Mouse (Mus musculus): ENCODE results near the gene Osm. TPM values are rescaled to one million over a fixed set of nuclear protein-coding genes. Genes with fewer than 3 reads are reported as not detected.

Gene Osm
- polyA plus RNA-seq, 1 experiment from 2014 or later: 0.33 TPM

GRCm38 (mm10) chr11:4251376-4251775 is 15.2 kb downstream of the Osm start:
- peaks cover 2% of the 10 kb centered on the region; the same call in 1 of the 2 replicates for H3K4me1 ChIP-seq (replicated peaks; ENCODE audit: control insufficient read depth, insufficient read depth, low read length)
- H3K4me3 ChIP-seq (ENCODE audit: low read depth, low read length): no peak overlapping the region; the same call in 1 of the 2 replicates
- ATAC-seq (replicated peaks; ENCODE audit: low FRiP score) (no peak), DNase-seq (ENCODE audit: low spot score) (no peak)
- H3K4me2 ChIP-seq: no peak overlapping the region
- no peaks in the 10 kb centered on the region for H3K36me3 ChIP-seq (ENCODE audit: control insufficient read depth, insufficient read depth, low read length)
- no peaks in the 10 kb centered on the region for H3K27me3 ChIP-seq (replicated peaks; ENCODE audit: control insufficient read depth, insufficient read depth, low read length)
- no peak overlapping the region for H3K27ac ChIP-seq (ENCODE audit: low read depth, low read length)
- WGBS: 64% methylated on average over 3 of the region's 3 CpGs
- no peak overlapping the region for H3K9ac ChIP-seq (ENCODE audit: low read depth, low read length)
- H3K9me3 ChIP-seq (ENCODE audit: control insufficient read depth, low read length): no peaks in the 10 kb centered on the region

- Histone ChIP-seq H3K27ac (ENCODE audit: low read depth, low read length) (no peak overlapping the region), H3K36me3 (ENCODE audit: control insufficient read depth, insufficient read depth, low read length) (no peaks in the 10 kb centered on the region), H3K4me2 (no peak overlapping the region), H3K9ac (ENCODE audit: low read depth, low read length) (no peak overlapping the region), H3K4me3 (ENCODE audit: low read depth, low read length) (no peak overlapping the region), H3K9me3 (ENCODE audit: control insufficient read depth, low read length) (no peaks in the 10 kb centered on the region), H3K4me1 (replicated peaks; ENCODE audit: control insufficient read depth, insufficient read depth, low read length) (no peaks in the 10 kb centered on the region), H3K27me3 (replicated peaks; ENCODE audit: control insufficient read depth, insufficient read depth, low read length) (no peaks in the 10 kb centered on the region)
- 80% methylated on average over 2 of the region's 2 CpGs for WGBS
- ATAC-seq (replicated peaks; ENCODE audit: low FRiP score) (no peak), DNase-seq (ENCODE audit: low spot score) (no peak)
Measured at GRCm38 (mm10) chr11:4252886-4253285, 16.7 kb downstream of the Osm start.

- ATAC-seq (replicated peaks; ENCODE audit: low FRiP score) (no peak), DNase-seq (ENCODE audit: low spot score) (no peak)
- no peak within 1 kb of the TSS for H3K4me3 ChIP-seq (ENCODE audit: low read depth, low read length)
- H3K9me3 ChIP-seq (ENCODE audit: control insufficient read depth, low read length): no peaks in the 10 kb centered on the region
- H3K27me3 ChIP-seq (replicated peaks; ENCODE audit: control insufficient read depth, insufficient read depth, low read length): no peaks in the 10 kb centered on the region
- H3K4me1 ChIP-seq (replicated peaks; ENCODE audit: control insufficient read depth, insufficient read depth, low read length): peaks cover 6% of the 10 kb centered on the region; the same call in 1 of the 2 replicates
- no peak within 1 kb of the TSS for H3K4me2 ChIP-seq
- H3K9ac ChIP-seq (ENCODE audit: low read depth, low read length): no peak within 1 kb of the TSS
- WGBS: 70% methylated on average over 11 of the region's 11 CpGs
- H3K36me3 ChIP-seq (ENCODE audit: control insufficient read depth, insufficient read depth, low read length): no peaks in the 10 kb centered on the region
- H3K27ac ChIP-seq (ENCODE audit: low read depth, low read length): no peak within 1 kb of the TSS
Measured at GRCm38 (mm10) chr11:4256846-4257607, 20.8 kb downstream of the Osm start, which contains the start of gene Lif. Lif (plus strand) TSS chr11:4257557.

GRCm38 (mm10) chr11:4257756-4258155 is 21.5 kb downstream of the Osm start:
- WGBS: 68% methylated on average over 5 of the region's 5 CpGs
- H3K27me3 ChIP-seq (replicated peaks; ENCODE audit: control insufficient read depth, insufficient read depth, low read length): no peaks in the 10 kb centered on the region
- no peaks in the 10 kb centered on the region for H3K9me3 ChIP-seq (ENCODE audit: control insufficient read depth, low read length)
- H3K4me1 ChIP-seq (replicated peaks; ENCODE audit: control insufficient read depth, insufficient read depth, low read length): peaks cover 10% of the 10 kb centered on the region
- H3K4me2 ChIP-seq: no peak overlapping the region
- ATAC-seq (replicated peaks; ENCODE audit: low FRiP score): no peak
- no peak overlapping the region for H3K4me3 ChIP-seq (ENCODE audit: low read depth, low read length)
- no peaks in the 10 kb centered on the region for H3K36me3 ChIP-seq (ENCODE audit: control insufficient read depth, insufficient read depth, low read length)
- DNase-seq (ENCODE audit: low spot score): no peak
- no peak overlapping the region for H3K27ac ChIP-seq (ENCODE audit: low read depth, low read length)
- no peak overlapping the region for H3K9ac ChIP-seq (ENCODE audit: low read depth, low read length)

- DNase-seq (ENCODE audit: low spot score): peak; percentile 85
- H3K27ac ChIP-seq (ENCODE audit: low read depth, low read length): no peak overlapping the region
Measured at GRCm38 (mm10) chr11:4258657-4259082, 22.4 kb downstream of the Osm start.

GRCm38 (mm10) chr11:4260463-4261187 is 24.4 kb downstream of the Osm start:
- 36% methylated on average over 14 of the region's 14 CpGs for WGBS
- no peaks in the 10 kb centered on the region for H3K9me3 ChIP-seq (ENCODE audit: control insufficient read depth, low read length)
- H3K4me2 ChIP-seq: peak overlapping the region; percentile 49
- ATAC-seq (replicated peaks; ENCODE audit: low FRiP score) (no peak), DNase-seq (ENCODE audit: low spot score) (no peak)
- H3K4me1 ChIP-seq (replicated peaks; ENCODE audit: control insufficient read depth, insufficient read depth, low read length): peaks cover 16% of the 10 kb centered on the region
- no peak overlapping the region for H3K27ac ChIP-seq (ENCODE audit: low read depth, low read length)
- no peak overlapping the region; the same call in 1 of the 2 replicates for H3K4me3 ChIP-seq (ENCODE audit: low read depth, low read length)
- H3K36me3 ChIP-seq (ENCODE audit: control insufficient read depth, insufficient read depth, low read length): no peaks in the 10 kb centered on the region
- H3K27me3 ChIP-seq (replicated peaks; ENCODE audit: control insufficient read depth, insufficient read depth, low read length): peaks cover 12% of the 10 kb centered on the region
- peak overlapping the region; percentile 30; the same call in 1 of the 2 replicates for H3K9ac ChIP-seq (ENCODE audit: low read depth, low read length)

More at GRCm38 (mm10) chr11:4258657-4259082, 22.4 kb downstream of the Osm start:
- peak; percentile 63 for ATAC-seq (replicated peaks; ENCODE audit: low FRiP score)
- Histone ChIP-seq H3K4me3 (ENCODE audit: low read depth, low read length) (peak overlapping the region; percentile 11; the same call in 1 of the 2 replicates), H3K4me1 (replicated peaks; ENCODE audit: control insufficient read depth, insufficient read depth, low read length) (peaks cover 16% of the 10 kb centered on the region), H3K9ac (ENCODE audit: low read depth, low read length) (no peak overlapping the region), H3K27me3 (replicated peaks; ENCODE audit: control insufficient read depth, insufficient read depth, low read length) (no peaks in the 10 kb centered on the region), H3K4me2 (peak overlapping the region; percentile 46), H3K36me3 (ENCODE audit: control insufficient read depth, insufficient read depth, low read length) (no peaks in the 10 kb centered on the region), H3K9me3 (ENCODE audit: control insufficient read depth, low read length) (no peaks in the 10 kb centered on the region)
- WGBS: under 1% methylated on average over 7 of the region's 7 CpGs

- ATAC-seq (replicated peaks; ENCODE audit: low FRiP score) (peak; percentile 26; the same call in 1 of the 2 replicates), DNase-seq (ENCODE audit: low spot score) (no peak)
- Histone ChIP-seq H3K27ac (ENCODE audit: low read depth, low read length) (no peak overlapping the region), H3K4me2 (no peak overlapping the region; the same call in 1 of the 2 replicates), H3K9me3 (ENCODE audit: control insufficient read depth, low read length) (no peaks in the 10 kb centered on the region), H3K36me3 (ENCODE audit: control insufficient read depth, insufficient read depth, low read length) (no peaks in the 10 kb centered on the region), H3K4me1 (replicated peaks; ENCODE audit: control insufficient read depth, insufficient read depth, low read length) (peaks cover 16% of the 10 kb centered on the region), H3K9ac (ENCODE audit: low read depth, low read length) (no peak overlapping the region), H3K27me3 (replicated peaks; ENCODE audit: control insufficient read depth, insufficient read depth, low read length) (peaks cover 17% of the 10 kb centered on the region), H3K4me3 (ENCODE audit: low read depth, low read length) (no peak overlapping the region)
- WGBS: 34% methylated on average over 7 of the region's 7 CpGs
Measured at GRCm38 (mm10) chr11:4261188-4261494, 24.9 kb downstream of the Osm start.

- Histone ChIP-seq H3K4me1 (replicated peaks; ENCODE audit: control insufficient read depth, insufficient read depth, low read length) (peaks cover 16% of the 10 kb centered on the region), H3K27ac (ENCODE audit: low read depth, low read length) (no peak overlapping the region), H3K4me2 (no peak overlapping the region; the same call in 1 of the 2 replicates), H3K9me3 (ENCODE audit: control insufficient read depth, low read length) (no peaks in the 10 kb centered on the region), H3K4me3 (ENCODE audit: low read depth, low read length) (no peak overlapping the region), H3K36me3 (ENCODE audit: control insufficient read depth, insufficient read depth, low read length) (no peaks in the 10 kb centered on the region), H3K9ac (ENCODE audit: low read depth, low read length) (no peak overlapping the region), H3K27me3 (replicated peaks; ENCODE audit: control insufficient read depth, insufficient read depth, low read length) (peaks cover 25% of the 10 kb centered on the region)
- ATAC-seq (replicated peaks; ENCODE audit: low FRiP score): no peak
- no peak for DNase-seq (ENCODE audit: low spot score)
- 37% methylated on average over 5 of the region's 5 CpGs for WGBS
Measured at GRCm38 (mm10) chr11:4261969-4262368, 25.7 kb downstream of the Osm start.
